Mouse (Mus musculus): ENCODE results near the gene Gm43517.

Gene Gm43517

DNA sequence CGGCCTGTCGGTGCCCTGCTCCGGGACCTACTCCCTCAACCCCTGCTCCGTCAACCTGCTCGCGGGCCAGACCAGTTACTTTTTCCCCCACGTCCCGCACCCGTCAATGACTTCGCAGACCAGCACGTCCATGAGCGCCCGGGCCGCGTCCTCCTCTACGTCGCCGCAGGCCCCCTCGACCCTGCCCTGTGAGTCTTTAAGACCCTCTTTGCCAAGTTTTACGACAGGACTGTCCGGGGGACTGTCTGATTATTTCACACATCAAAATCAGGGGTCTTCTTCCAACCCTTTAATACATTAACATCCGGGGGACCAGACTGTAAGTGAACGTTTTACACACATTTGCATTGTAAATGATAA, 637 bp downstream of the Gm43517 start:
- no peak for DNase-seq (ENCODE audit: low read depth)

DNA sequence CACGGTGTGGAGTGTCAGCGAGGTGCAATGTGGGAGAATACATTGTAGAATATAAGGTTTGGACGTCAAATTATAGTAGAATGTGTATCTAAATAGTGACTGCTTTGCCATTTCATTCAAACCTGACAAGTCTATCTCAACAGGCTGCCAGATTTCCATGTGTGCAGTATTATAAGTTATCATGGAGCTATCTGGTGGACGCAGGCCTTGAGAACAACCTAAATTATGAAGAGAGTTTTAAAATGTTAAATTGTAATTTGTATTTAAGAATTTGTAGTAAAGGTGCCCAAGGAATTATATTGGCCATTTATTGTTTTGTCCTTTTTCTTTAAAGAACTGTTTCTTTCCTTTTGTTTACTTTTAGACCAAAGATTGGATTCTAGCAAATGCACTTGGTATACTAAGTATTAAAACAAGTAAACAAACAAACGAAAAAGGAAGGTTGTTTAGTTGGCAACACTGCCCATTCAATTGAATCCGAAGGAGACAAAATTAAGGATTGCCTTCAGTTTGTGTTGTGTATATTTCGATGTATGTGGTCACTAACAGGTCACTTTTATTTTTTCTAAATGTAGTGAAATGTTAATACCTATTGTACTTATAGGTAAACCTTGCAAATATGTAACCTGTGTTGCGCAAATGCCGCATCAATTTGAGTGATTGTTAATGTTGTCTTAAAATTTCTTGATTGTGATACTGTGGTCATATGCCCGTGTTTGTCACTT, 1.3 kb downstream of the Gm43517 start:
- DNase-seq (ENCODE audit: low read depth), result no peak

DNA sequence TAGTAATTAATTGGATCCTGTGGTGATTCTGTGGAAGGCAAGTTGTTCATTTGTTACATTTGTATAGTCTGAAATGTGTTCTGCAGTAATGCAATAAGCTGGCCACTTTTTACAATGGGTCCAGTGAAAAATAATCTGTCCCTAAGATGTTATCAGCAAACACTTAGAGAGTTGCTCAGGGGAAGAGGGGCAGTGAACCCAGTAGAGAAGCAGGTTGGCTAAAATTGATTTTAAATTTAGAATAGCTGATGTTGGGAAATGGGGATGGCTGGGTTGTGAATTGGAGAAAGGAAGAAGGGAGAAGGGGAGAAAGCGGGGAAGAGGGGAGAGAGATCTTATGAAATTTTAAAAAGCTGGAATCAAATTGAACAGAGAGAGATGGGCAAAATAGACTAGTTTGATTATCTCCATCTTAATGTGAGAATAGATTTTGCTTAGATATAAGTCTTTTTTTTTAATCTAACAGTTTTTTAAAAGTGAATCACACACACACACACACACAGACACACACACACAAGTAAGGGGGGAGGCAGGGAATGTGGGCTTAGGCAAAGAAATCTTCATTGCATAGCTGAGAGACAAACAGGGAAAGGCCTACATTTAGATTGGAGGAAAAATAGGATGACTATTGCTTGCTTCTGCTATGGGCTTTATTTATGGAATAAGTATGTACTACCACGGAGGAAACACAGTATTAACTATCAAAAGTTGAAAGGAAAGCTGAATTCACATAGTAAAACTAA, 3.1 kb downstream of the Gm43517 start:
- DNase-seq (ENCODE audit: low read depth), result no peak

DNA sequence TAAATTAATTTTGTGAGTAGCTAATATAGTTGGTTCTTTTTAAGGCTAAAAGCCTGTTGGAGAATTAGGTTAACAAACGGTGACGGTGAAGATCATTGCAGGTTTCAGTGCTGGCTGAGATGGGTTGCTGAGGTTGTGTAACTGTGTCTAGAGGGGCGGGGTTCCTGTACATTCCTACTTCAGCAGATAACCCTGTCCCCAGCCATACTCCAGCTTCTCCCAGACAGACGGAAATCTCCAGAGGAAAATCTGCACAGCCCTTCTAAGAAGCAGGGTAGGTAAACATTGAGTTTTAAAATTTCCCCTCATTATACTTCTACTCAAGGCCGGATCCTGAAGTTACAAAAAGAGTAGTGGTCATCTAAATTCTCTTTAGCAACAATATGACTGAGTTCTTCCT, 4.7 kb downstream of the Gm43517 start:
- no peak for DNase-seq (ENCODE audit: low read depth)

DNA sequence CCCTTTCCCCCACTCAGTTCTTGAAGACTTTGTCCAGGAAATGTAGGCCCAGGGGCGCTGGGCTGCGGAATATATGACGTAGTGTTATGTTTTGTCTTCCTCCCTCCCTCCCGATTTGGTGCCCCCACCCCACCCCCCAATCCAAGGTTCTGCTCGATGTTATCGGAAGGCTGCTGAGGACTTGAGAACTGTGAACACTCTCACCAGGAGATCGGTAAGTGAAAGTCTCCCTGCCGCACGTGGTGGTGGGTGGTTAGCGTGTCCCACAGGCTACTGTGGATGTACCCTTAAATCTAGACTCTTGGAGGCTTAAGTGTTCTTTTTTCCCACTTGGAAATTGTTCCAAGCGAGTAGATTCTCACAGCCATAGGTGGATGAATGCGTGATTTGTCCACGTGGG, 5.3 kb downstream of the Gm43517 start:
- no peak for DNase-seq (ENCODE audit: low read depth)

DNA sequence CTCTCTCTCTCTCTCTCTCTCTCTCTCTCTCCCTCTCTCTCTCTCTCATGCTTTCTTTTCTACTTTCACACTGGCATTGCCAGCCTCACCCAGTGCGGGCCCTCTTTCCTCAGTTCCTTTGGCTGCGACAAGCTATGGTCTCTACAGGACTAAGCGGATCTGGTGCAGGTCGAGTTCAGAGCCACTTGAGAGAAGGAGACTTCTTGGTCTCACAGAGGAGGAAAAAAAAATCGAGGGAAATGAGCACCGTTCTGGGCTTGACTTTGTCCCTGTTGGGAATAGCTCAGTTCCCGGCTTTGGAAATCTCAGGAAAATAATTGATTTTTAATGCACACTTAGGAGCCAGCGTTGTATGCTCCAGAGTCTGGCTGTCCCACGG, 5.9 kb downstream of the Gm43517 start:
- no peak for DNase-seq (ENCODE audit: low read depth)

DNA sequence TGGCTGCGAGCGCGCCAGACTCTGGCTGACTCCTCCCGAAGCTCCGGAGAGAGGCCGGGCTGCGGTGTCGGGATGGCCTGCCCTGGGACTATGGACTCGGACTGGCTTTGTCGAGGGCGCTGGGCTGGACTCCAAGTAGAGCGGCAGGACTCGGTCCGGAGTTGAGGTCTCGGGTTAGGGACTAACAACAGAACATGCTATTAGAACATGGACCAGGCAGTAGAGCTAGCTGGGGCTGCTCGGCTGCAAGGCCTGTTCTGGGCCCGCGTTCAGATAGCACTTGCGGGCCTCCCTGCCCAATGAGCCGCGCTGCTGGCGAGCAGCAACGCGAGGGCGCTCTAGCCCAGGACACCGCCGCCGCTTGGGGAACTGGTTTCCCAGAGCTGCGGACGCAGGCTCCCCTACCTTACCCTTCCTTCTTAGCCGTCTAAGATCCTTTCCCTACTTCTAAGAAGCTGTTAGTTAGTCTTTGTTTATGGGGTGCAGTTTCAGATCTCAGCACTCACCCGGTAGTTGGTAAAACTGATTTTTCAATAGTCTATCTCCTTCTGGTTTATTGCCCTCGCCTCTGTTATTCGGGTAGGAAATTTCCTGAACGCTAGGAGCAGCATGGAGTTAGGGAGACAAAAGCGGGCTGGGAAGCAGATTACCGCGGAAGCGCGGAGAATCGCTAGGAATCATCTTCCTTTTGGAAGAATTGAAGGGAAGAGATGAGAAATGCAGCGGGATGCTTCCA, 6.5 kb downstream of the Gm43517 start:
- DNase-seq (ENCODE audit: low read depth), result no peak

DNA sequence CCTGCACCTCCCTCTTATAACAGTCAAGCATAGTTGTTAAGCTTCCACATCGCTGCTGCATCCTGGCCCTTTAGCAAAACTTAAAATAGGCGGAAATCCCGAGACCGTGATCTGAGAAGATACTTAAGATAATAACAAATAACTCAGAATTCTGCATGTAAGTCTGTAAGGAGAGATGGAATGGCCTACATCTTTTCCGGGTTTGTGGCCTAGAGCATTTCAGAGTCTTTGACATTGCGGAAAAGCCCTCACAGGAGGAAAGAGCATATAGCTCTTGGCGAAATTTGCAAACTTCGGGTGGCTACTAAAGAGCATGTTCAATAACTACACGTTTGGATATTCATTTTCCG, 7.0 kb downstream of the Gm43517 start:
- no peak for DNase-seq (ENCODE audit: low read depth)

DNA sequence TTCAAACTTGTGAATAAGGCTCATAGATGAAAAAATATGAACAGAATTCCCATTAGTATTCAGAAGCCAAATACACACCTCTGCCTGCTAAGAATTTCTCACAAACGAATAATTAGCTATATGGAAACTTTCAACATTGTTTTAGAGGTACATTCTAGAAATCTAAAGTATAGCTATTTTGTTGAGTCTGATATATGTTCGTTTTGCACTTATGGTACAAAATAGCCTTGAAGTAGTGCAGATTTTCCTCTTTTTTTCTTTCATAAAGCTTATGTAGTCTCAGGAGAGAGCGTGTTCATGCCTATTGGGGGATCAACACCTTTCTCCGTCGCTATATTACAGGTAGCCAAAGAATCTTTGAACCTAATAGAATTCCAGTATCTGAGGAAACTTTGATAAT, 7.9 kb downstream of the Gm43517 start:
- no peak for DNase-seq (ENCODE audit: low read depth)

DNA sequence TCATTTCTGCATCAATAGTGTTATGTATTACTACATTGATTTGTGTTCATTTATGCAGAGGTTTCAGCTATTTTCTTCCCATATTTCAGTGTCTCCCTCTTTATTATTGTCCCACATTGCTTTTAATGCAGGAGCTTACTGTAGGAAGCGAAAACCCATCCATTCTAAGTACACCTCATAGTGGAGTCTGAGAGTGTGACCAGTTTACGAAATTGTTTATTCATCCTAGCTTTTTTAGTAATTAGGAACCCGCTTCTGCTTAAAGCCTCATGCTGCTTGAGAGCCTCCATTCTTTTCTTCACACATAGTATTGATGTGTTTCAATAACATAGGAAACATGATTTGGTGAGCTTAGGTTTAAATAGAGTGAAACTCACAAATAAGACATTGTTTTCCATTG, 8.7 kb downstream of the Gm43517 start:
- no peak for DNase-seq (ENCODE audit: low read depth)

DNA sequence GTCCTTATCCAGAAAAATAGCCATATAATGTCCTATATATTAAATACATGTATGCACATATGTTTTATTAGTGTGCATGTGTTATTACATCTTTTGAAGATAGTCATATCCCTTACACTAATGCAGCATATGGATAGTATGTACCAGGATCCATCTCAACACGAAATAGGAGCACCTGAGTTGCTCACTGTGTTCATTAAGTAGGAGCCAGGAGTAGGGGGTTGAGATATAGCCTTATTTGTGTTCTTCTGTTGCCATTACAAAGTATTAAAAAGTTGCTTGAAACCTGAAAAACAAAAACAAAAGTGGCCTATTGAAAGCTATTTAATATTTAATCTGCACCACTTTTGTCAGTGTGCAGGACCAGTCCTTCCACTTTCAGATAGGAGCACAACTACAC, 9.2 kb downstream of the Gm43517 start:
- no peak for DNase-seq (ENCODE audit: low read depth)

DNA sequence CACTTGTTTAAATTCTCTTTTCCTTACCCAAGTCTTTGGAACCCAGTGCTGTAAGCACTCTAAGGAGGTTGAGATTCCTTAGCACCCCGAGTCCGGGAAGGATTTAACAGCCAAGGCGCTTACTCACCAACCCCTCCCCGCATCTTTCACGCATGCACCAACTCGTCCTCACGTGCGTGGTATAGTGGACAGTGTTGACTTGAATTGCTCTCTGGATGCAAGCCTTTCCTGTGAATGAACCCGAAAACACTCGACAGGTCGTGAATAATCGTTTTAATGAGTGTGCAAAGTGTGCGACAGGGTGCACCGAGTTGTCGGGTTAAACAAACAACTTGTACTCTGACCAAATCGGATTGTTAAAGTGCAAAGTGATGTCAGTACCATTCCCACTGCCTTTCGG, 9.9 kb downstream of the Gm43517 start:
- no peak for DNase-seq (ENCODE audit: low read depth)

DNA sequence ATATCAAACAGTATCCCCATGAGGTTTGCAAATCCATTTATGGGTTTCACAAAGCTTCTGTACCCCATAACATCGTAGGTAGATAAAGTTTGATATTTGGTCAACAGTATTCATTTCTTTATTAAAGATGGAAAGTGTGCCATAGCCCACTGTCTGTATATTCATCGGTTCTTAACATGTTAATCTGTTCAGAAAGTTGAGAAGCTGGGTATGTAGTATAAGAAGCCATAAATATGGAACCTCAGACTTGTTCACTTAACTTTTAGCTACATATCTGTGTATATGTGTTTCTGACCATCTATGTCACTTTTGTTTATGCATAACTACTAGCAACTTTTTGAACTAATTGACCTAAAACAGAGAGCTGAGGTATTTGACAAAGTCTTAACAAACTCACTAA, 11.0 kb downstream of the Gm43517 start:
- DNase-seq (ENCODE audit: low read depth), result no peak

DNA sequence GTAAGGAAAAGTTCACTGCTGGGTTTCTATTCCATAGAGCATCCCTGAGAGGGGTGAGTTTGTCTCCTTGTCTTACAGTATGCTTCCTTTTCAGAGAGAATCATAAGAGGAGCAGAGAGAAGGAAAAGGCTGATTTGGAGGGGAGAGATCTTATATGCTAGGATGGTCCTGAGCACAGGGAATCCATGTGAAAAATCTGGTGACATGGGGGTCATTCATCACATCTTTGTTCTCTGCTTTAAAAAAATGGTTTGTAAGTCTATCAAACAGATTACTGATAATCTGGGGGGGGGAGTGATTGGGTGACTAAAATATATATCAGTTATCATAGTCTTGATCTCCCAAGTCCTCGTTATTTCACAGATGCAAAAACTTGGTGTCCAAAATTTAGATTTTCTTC, 11.8 kb downstream of the Gm43517 start:
- DNase-seq (ENCODE audit: low read depth), result no peak

DNA sequence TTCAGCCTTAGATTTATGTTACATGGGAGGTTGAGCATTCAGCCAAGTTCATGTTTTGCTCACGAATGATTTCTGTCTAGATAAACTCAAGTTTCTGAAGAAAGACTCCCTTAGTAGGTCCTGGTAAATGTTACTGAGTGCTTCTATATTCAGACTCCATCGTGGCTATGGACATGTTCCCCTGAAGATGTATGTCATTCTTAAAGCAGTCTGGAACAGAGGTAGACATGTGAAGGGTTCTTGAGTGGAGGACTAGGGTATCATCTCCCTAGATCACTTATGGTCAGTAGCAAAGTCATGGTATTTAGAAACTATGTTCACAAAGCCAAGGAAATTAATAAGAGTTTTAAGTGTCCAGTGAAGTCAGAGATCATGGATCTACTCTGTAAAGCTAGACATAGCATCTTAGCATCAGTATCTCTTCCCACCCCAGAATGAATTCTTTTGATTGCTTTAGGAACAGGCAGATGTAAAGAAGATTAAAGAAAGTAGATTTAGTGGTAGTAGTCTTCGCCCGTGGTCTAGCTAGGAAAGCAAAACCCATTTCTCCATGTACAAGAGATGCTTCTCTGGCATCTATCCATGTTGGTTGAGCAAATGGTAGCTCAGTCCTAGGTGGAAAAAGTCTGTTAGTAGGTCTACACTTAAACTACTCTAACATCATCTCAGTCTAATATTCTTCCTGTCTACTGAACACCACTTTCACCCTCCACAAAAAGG, 12.6 kb downstream of the Gm43517 start:
- DNase-seq (ENCODE audit: low read depth), result no peak

DNA sequence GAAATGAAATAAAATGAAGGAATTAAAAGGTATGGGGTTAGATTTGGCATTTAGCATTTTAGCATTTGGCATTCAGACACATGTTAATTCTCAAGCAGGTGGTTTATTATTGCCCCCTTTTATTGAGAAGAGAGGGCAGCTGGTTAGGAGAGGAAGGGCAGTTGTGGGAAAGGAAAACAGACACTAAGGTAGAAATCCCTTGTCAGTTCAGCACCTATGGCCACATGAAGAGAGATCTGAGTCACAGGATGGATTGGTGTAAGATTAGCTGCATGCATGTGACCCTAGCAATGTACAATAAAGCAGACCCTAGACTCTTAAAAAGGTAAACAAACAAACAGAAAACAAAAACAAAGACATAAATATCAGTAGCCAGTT, 13.2 kb downstream of the Gm43517 start:
- no peak for DNase-seq (ENCODE audit: low read depth)

DNA sequence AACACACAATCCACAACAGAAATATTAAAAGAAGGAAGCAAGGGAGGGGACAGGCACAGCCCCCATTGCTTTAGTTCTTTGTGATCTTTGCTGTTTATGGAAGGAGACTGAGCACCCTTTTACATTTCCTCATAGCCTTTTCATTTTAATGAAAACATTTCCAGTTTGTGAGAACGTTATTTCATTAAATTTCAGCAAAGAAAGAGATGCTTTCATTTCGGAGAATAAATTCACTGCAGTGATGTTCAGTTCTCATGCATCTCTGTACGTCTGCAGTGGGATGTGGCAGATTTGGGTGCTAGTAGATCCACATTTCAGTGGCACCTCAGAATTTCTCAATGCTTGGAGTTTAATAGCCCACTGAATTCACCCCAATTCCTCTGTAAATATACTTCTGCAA, 13.7 kb downstream of the Gm43517 start:
- DNase-seq (ENCODE audit: low read depth), result no peak

DNA sequence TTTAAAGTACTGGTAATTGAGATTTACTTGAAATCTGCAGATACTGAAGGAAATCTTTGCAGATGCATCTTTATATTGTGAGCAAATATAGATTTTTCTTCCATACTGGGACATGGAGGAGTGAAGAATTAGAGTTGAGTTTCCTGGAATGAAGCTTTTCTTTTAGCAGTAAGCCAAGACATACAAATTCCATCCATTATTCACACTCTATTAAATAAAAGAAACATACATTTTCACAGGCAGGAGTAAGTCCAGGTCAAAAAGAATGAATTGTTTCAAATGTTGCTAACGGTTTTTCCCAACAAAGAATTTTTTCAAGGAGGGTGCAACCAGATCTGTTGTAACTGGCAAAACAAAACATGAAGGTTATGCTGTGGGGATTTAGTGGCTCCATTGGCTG, 14.6 kb downstream of the Gm43517 start:
- no peak for DNase-seq (ENCODE audit: low read depth)

DNA sequence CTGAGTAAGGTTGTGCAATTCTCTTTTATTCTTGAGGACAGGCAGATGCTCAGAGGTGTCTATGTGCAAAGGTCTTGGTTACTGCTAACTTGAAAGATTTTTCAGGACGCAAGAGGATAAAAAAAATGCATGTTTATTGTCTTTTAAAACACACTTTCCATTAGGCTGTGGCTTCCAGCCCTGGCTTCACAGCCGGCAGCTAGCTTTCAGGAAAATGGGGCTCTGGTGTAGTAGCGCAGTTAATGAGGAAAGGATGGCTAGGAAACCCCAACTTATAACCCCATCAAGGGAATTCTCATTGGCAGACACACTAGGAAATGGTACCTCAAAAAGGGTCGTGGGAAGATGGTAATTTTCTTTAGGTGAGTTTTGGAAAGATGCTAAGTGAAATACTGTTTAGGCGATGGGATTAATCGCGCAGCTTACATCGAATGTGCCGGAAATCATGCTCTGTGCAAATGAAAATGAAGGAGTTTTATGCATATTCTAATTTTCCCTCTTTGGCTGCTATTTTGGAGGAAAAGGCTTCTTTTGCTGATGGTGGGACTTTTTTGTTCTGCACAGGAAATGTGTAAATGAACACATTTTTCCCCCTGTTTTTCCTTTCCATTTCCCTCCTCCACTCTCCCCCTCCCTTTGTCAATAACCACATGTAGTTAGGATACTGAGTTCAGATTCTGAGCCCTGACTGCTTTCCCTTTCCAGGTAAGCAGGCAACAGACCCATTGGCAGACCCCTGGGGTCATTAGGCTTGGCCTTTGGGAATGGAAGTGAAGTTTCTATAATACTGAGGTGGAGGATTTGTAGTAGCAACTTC, 15.3 kb downstream of the Gm43517 start:
- no peak for DNase-seq (ENCODE audit: low read depth)

DNA sequence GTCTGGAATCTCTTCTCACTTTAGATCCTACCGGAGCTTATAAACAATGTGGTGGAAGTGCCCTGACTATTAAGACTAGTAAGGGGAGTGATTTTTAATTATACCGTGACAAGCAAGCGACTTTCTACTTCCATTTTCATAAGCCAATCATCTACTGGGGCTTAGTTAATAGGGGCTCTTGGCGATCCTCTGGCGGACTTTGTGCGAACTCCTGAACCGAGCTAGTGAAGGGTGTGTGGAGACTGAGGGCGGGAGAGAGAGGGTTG, 15.8 kb downstream of the Gm43517 start:
- DNase-seq (ENCODE audit: low read depth), result no peak

DNA sequence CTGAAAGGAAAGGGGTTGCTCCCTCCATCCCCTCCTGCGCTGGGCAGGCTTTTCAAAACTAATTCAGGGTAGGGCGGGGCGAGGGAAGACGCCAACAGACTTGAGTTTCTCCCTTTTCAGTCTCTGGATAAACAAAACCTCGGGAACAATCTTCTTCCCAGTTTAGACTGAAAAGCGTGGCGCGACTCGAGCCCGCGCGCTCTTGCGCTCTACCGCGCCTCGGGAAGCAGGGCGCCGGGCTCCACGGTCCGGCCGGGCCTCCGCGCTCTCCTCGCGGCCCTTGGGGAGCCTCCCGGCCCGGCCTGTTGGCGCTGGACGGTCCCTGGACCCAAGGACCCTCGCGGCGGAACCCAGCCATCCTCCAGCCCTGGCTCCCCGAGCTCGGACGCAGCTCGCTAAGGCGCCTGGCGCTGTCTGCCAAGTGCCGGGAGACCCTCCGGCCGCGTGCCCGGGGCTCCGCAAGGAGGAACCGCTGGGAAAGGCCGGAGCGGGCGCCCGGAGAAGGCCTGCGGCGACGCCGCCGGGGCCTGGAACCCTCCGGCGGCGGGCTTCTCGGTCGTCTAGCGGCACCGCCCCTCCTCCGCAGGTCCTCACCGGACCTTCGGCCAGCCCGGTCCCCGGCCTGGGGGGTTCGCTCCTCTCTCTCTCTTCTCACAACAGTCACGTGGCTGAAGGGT, 16.3 kb downstream of the Gm43517 start:
- no peak for DNase-seq (ENCODE audit: low read depth)

DNA sequence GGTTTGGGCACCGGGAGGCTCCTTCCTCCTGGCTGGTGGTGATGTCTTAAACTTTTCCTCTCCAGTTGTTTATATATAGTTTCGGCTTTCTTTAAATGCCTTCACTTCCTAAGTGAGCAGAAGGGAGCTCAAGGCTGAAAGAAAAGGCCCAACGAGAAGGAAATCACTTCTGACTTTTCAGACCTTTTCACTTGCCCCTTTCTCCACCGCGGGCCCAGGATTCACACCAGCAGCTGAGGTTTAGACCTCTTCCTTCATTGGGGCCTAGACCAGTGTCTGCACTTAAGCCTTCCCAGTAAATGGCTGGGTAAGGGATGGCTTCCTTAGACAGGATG, 16.8 kb downstream of the Gm43517 start:
- DNase-seq (ENCODE audit: low read depth), result no peak

All from c-Kit-positive CD71-negative TER-119-negative erythroid progenitor cells, embryonic 14.5 days (primary cell).